Mouse (Mus musculus) mature B cell (primary cell): ENCODE results near the gene Slc38a1.
"Not testable (repeated sequence)": the region's sequence is repeated elsewhere in the genome, so short reads cannot be mapped to it uniquely, and the experiment has no call there.

Experiments used
- in situ Hi-C: fragments of 300-500 bp; cut with MboI; formaldehyde crosslinking; loops from 2 replicates; pipeline ENCODE4 v1.14.3; 2019

Slc38a1 gene

DNA sequence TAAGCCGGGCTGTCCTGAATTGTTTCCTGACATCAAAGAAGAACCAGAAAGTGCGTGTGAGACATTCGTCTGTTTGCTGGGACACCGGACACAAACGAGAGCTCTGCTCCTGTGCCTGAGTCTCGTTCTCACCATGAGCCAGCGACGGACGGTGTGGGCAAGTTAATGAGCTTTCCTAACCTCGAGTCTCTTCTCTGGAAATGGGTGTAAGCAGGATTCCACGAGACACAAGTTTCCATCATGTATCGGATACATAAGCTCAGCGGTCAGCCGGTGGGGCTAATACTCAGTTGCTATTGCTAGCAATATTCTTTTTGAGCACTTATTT is 15.5 kb upstream of the Slc38a1 start:
- in situ Hi-C loops: no loop called here

DNA sequence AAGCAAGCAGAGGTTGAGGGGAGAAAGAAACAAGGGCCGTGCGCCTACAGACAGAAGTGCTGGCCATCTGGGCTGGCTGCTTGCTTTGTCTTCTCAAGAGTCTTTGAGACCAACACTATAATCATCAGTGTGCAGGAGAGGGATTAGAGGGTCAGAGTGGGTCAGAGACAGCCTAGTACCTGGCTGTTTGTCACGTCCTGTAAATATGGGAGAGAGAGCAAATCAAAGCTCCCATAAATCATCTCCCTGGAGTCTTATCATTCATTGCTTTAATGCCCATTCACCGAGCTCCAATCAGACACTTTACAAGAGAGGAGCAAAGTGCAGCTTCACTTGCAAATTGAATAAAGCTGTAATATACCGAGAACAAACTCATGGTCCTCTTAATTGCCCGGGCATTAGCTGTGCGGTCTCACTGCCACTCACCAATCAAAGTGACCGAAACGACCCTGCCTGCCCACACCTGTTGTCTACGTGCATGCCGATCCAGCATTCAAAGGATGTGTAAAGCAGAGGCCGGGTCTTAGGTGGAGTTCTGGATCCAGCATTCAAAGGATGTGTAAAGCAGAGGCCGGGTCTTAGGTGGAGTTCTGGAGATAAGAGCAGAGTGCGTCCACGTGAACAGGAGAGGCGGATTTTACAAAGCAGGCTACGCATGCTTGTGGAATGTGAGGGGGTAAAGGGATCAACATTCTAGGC is 15.0 kb upstream of the Slc38a1 start:
- in situ Hi-C loops: no loop called here

DNA sequence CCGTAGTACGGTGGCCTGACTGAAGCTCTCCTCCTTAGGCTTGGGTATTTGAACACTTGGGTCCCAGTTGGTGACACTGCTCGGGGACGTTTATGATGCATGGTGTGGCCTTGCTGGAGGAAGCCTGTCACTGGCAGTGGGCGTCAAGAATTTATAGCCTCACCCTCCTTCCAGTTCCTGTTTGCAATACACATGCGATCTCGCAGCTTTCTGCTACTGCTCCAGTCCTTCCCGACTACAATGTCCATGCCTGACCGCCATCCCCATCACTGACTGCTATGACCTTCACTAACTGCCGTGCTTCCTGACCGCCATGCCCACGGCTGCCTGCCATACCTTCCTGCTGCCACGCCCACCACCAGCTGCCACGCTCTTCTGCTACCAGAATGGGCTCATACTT is 12.8 kb upstream of the Slc38a1 start:
- in situ Hi-C loops: no loop called here

DNA sequence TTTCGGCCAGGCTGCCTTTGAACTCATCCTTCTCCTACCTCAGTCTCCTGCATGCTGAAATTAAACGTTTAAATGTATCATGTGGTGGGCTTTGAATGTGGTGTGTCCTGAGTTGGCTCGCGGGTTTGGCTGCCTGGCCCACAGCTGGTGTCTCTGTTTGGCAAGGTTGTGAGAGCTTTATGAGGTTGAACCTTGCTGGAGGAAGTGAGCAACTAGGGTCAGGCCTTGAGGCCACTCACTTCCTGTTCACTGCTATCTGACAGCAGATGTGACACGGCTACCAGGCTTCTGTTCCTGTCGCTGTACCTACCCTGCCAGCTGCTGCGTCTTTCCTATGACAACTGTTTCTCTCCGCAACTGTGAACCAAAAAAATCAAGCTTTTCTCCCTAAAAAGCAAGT is 12.0 kb upstream of the Slc38a1 start:
- in situ Hi-C loops: no loop called here

DNA sequence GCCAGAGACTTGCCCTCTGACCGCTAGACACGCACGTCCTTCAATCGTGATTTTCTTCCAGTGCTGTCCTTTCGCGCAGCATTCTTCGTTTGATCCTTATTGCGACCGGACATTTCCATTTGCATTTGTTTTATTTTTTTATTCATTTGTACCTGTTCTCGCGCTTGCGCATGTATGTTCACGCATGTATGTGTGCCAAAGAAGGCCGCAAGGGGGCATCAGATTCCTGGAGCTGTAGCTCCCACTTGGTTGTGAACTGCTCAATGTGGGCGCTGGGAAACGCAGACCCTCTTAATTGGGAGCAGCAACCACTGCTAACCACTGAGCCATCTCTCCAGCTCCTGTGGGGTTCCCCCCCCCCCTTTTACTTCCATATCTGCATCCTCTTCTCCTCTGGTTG is 10.3 kb upstream of the Slc38a1 start:
- in situ Hi-C loops: no loop called here

DNA sequence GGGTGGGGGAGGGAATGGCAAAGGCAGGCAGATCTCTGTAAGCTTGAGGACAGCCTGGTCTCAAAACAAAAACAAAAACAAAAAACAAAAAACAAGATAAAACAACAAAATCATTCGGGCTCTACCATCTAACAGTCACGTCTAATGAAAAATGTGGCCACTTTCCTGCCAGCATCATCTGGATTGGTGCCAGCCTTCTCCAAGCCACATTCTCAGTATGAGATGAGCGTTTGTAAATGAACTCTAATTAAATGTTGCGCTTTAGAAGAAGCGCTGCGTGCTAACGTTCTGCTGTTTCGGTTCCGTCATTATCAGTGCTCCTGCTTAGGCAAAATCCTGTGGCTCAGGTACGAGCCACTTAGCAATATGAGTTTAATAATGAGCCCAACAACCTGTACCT is 9.8 kb upstream of the Slc38a1 start:
- in situ Hi-C loops: no loop called here

DNA sequence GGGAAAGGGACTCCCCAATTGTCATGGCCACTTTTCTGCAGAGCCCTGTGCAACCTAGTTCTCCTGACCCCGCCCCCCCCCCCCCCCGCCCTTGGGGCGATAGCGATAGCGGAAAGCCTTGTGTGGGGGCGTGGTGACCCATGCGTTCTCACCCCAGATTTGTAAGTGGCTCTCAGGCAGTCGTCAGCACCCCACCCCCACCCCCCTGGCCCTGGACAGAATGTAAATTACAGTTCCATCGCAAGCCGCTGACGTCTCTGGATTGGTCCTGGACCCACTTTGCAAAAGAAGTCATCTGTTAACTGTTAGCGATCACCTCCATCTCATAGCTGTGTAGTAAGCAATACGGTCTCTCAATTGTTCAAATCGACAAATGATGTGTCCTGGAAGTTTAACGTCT is 4.7 kb upstream of the Slc38a1 start:
- in situ Hi-C loops: no loop called here

DNA sequence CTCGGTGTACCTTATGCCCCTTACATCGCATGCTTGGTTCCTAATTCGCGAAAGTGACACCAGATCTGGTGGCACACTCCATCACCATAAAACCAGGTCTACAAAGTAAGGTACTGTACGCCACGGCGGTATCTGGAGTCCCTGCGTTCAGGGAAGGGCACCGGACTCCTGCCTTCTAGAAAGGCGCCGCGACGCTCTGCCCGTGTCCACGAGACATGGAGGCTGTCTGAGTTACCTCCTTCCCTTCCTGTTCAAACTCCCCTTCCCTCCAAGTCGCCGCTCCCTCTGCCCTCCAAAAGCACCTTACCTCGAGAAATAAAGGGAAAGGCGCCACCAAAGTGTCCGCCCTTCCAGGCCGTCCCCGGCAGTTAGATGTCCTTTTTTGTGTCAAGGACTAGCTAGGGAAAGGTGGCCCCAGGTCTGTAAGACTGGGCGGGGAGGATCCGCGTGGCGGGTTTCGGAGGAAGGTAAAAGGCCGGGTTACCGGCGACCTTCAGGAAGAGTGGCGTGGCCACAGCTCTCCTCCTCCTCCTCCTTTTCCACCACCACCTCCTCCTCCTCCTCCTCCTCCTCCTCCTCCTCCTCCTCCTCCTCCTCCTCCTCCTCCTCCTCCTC is 785 bp downstream of the Slc38a1 start:
- in situ Hi-C loops: no loop called here

DNA sequence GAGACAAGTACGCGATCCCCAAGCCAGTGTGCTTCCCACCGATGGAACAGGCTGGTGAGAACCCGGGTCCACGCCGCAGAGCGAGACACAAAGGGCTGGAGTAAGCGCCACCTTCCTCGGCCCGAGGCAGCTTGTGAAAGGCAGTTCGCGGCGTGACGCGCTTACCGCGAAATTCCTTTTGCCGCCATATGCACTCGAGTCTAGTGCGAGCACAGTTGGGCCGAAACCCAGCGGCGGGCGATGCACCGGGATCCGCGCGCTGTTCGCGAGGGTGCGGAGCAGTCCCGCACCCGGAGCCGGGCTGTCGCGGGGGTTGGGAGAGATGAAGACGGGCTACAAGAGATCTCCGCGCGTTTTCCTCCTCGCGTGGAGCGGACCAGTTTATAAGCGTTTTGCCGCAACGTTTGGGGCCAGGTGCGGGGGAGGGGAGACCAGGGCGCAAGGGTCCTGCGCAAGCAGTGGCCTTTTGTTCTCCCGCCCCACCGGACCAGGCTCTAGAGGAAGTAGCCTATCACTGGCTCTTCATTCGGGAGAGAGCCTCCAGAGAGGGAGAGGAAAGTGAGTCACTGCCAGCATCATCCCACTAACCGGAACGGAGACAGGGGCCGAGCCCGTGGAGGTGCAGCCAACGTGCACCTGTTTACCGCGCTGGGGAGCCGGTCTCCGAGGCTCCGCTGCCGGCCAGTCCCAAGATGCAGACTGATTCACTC is 1.4 kb downstream of the Slc38a1 start:
- in situ Hi-C loops: no loop called here

DNA sequence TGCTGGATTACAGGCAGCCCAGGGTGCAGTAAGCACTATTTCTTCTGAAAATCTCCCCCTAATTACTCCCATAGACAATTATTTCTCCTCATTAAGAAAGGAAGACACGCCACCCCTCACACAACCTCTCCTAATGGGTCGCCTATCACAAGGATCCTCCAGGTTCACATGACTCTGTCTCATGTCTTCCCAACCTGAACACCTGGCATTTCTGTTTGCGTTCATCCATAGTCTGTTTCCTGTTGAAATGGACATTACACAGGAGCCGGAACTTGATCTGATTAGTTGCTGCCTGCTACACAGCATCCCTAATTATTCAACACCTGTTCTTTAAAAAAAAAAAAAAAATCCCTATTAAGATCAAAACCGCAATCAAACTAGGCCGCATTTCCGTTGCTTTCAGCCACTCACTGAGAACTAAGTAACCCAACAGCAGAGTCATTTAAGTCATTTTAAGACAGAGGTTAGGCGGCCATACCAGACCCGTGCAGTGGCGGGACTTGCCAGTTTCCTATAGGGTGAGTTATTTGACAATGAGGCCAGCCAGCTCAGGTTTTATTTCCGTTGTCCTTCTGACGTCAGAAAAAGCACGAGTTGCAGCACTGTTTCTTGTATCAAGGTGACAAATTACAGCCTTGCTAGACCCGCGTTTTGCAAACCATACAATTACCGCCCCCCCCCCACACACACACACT is 2.3 kb downstream of the Slc38a1 start:
- in situ Hi-C loops: no loop called here

DNA sequence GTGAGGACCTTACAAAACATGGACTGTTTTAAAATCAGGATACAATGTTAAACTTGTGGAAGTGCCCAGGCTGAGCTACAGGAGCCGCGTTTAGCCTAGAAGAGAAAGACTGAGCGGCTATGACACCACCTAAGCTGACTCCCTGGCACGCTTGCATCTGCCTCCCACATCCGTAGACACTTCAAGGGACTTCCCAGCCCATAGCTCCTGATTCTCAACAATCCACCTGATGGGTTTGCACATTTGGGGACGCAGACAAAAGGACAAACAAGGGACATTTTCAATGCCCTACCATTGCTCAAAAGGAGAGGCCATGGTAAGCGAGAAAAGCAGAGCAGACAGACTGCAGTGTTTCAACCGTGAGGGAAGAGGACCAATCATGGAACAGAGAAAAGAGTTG is 3.1 kb downstream of the Slc38a1 start:
- in situ Hi-C loops: no loop called here

DNA sequence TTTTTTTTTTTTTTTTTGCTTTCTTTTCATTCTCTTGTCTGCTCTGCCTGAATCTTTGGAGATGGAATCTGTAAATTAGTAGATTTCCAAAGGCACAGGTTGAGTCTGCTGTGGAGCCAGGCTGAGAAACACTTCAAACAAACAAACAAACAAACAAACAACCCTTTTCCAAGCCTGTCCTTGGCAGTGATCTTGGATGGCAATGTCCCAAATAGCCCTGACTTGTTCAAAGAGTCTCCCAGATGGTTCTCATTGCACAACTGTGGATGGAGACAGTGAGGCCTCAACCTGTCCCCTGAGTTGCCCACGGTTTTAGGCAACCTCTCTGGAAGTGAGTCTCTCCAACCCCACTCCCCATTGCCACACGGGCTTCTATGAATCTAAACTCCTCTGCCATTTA is 4.1 kb downstream of the Slc38a1 start:
- in situ Hi-C loops: no loop called here

DNA sequence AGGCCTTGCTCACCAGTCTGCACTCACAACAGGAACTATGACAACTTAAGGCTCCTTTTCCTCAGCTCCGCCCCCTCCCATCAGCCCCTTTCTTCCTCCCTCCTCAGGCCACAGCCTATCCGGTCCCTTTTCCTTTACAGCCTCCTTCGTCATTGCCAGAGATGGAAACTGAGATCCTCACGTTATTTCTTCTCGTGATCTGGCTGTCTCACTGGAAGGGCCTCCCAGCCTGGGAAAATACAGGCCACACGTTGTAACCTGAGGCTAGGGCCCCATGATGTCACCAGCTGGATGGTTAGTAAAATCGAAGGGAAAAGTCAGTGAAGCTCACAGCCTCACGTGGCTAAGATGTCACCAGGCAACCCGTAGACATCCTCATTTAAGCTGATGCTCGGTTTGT is 4.5 kb downstream of the Slc38a1 start:
- in situ Hi-C loops: no loop called here

DNA sequence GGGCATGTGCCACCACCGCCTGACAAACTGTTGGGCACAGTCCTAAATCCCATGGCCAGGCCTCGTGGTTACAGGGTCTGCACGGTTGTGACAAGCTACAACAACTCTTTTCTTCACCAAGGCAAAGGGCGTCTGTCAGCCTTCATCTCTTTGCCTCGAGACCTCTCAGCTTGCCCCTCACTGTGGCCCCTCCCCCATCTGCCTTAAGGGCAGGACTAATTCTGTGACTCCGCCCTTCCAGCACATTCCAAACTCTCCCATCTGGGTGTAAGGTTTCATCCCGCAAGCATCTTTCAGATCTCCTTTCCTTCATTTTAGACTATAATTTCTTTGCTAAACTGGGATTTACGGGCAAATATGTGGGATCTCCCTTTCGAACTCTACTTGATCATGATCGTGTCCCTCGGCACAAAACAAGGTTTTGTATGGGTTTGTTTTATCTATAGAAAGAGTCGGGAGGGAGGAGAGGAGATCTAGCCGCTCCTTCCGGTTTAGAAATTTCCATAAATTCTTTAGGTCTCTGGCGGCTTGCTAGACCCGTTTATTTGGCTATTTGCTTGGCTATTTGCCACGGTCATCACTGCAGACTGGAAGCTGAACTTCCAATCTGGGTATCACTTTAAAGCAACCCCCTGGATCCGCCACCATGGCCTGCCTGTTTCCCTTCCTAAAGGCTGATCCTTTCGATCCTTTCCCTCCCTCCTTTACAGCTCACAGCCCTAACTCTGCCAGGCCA is 7.9 kb downstream of the Slc38a1 start:
- in situ Hi-C loops: no loop called here

DNA sequence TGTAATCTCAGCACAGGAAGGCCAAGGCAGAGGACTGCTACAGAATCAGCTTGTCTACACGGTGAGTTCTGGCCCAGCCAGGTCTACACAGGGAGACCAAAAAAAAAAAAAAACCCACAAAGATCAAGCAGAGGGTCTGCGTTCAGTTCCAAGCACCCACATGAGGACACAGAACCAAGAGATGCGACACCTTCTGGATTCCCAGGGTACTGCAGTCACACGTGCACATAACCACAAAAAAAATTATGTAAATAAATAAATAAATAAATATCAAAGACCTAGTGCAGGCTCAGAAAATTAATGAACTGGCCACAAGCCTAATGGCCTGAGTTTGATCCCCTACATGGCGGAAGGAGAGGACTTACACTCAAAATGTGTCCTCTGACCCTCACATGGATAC is 10.5 kb downstream of the Slc38a1 start:
- in situ Hi-C loops: no loop called here

DNA sequence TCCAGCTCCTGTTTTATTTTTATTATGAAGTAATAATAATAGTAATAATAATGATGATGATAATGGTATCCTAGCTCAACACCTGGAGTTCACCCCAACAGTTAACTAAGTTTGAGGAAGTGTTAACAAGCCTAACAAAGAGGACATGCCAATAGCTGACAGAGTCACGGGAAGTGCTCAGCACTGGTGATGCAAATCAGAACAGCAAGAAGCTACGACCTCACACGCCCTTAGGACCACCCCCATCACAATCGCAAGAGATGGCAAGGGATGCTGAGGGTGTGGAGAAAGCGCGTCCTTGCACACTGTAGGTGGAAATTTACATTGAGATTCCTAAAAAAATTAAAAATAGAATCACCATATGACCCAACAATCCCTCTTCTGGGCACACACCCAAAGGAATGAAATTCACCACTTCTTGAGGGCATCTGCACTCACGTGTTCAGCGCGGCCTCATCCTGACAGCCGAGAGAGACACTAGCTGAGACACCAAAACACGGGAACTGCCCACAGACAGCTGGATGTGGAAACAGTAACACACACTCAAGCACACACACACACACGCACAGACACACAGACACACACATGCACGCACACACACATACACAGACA is 11.5 kb downstream of the Slc38a1 start:
- in situ Hi-C loops: no loop called here

DNA sequence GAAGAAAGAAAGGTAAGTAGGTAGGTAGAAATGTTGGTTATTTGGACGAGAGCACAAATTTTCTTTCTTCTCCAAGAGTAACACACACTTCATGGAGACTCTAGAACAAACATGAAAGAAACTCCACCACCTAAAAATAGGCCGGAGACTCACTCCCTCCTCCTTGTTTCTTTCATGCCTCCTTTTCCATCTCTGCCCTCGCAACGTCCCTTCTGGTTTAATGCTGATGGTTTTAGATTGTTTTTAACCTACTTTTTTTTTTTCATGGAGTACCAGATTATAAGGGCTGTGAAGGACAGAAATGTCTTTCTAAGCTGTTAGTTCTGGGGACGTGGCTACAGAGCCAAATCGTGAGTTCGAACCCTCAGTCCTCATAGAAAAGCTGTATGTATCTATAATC is 14.5 kb downstream of the Slc38a1 start:
- in situ Hi-C loops: no loop called here

DNA sequence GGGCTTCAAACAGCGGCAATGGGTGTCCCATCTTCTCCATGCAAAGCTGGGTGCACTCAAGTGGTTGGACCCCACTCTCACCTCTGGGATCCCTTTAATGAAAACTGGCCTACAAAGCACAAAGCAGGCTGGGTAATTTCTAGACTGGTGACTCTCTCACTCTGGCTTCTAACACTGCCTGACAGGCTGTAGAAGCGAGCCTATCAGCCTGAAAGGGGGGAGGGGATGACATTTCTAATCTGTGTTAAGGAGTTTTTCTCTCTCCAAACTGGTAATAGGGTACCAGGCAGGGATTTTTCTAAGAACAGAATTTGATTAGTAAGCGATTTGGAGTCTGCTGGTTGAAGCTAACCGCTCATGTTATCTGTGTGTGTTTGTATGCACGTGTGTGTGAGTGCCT is 15.8 kb downstream of the Slc38a1 start:
- in situ Hi-C loops: no loop called here

DNA sequence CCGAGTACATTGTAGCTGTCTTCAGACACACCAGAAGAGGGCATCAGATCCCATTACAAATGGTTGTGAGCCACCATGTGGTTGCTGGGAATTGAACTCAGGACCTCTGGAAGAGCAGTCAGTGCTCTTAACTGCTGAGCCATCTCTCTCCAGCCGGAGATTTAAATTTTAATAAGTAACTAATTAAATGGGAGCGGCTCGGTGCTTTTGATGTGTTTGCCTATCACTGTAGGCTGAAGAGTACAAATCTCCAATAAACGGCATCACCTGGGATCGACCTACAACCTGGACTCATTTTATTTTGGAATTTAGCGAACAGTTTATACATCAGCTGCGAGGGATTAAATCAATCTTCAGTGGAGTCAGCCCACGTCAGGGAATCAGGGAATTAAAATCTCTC is 17.7 kb downstream of the Slc38a1 start:
- in situ Hi-C loops: not testable (repeated sequence)

DNA sequence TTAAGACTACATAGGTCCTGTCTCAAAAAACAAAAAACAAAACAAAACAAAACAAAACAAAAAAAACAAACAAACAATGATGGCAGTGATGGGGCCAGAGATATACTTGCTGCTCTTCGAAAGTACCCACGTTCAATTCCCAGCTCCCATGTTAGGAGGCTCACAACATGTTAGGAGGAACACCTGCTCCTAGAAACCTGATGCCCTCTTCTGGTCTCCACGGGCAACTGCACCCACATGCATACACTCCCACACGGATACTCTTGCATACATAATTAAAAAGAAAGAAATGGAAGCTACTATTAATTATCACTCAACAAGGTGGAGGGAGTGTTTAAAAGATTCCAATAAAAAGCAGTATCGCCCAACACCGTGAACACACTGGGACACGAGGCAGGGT is 20.3 kb downstream of the Slc38a1 start:
- in situ Hi-C loops: no loop called here

DNA sequence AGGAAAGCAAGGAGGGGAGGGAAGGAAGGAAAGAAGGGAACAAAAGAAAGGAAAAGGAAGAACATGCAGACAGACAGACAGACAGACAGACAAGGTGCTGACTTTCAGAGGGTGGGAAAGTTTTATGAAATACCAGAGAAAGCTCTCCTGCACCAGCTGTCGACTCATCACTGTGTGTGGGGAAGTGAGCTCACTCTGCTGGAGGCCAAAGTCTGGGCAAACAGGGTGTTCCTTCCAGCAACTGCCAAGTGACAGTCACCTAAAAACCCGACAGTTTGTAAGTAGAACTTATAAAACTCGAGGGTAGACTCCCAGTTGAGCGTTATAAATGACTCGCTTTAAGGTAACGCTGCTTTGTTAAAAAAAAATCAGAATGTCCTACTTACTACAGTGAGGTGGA is 21.0 kb downstream of the Slc38a1 start:
- in situ Hi-C loops: no loop called here

DNA sequence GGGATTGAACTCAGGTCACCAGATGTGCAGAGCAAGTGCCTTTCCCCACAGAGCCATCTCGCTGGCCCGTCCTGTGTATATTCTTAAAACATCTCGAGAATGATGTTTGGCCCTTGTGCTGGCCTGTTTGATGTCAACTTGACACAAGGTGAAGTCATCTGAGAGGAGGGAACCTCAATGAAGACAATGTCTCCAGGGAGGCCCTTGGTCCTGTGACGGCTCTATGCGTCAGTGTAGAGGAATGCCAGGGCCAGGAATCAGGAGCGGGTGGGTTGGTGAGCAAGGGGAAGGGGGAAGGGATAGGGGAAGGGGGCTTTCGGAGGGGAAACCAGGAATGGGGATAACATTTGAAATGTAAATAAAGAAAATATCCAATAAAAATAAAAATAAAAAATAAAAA is 25.2 kb downstream of the Slc38a1 start:
- in situ Hi-C loops: no loop called here
